Mouse (Mus musculus) G1E (cell line): ENCODE results near the gene Dcst2. TPM values are rescaled to one million over a fixed set of nuclear protein-coding genes. Genes with fewer than 3 reads are reported as not detected.

ENCODE experiments used
- ATAC-seq: 2 replicates; pipeline ENCODE4 v1.8.0; 2016; ENCODE audit warnings: mild to moderate bottlenecking; ENCODE audit not compliant: insufficient number of reproducible peaks, poor library complexity, low FRiP score, severe bottlenecking; ENCODE audit errors: extremely low read depth
- DNase-seq: peaks from one replicate; pipeline ENCODE4 v3.0.0; 2012; ENCODE audit warnings: low spot score
- H3K27me3 ChIP-seq: 2 replicates; pipeline ENCODE4 v1.6.1; 2012; ENCODE audit warnings: mild to moderate bottlenecking, low read length, inconsistent platforms; ENCODE audit not compliant: insufficient read depth
- H3K36me3 ChIP-seq: replicated peaks from 2 replicates; pipeline ENCODE3; 2012; ENCODE audit warnings: mild to moderate bottlenecking, inconsistent platforms
- H3K4me1 ChIP-seq: 2 replicates; pipeline ENCODE4 v1.6.1; 2012; ENCODE audit warnings: low read depth, low read length, inconsistent platforms, mixed read lengths; ENCODE audit not compliant: insufficient read depth
- H3K4me3 ChIP-seq: 2 replicates; pipeline ENCODE4 v1.5.1; 2012; ENCODE audit warnings: low read depth, mild to moderate bottlenecking, inconsistent platforms, low read length, moderate library complexity, mixed read lengths
- H3K9me3 ChIP-seq: replicated peaks from 2 replicates; pipeline ENCODE4 v1.6.1; 2012; ENCODE audit warnings: inconsistent platforms
- CTCF ChIP-seq: IDR thresholded peaks from 2 replicates; pipeline ENCODE4 v1.5.1; 2012; ENCODE audit warnings: low read depth, low read length, inconsistent platforms, mixed read lengths
- GATA1 ChIP-seq: IDR thresholded peaks from 2 replicates; pipeline ENCODE4 v1.6.1; 2012; ENCODE audit warnings: borderline replicate concordance, low read length, inconsistent platforms, mixed read lengths
- GATA2 ChIP-seq: IDR thresholded peaks from 2 replicates; pipeline ENCODE4 v1.6.1; 2012; ENCODE audit warnings: low read depth, low read length, inconsistent platforms, borderline replicate concordance
- POLR2AphosphoS5 ChIP-seq: IDR thresholded peaks from 2 replicates; pipeline ENCODE4 v1.6.1; 2012; ENCODE audit warnings: low read depth, low read length, inconsistent platforms; ENCODE audit not compliant: insufficient replicate concordance
- TAL1 ChIP-seq: conservative IDR thresholded peaks from 2 replicates; pipeline ENCODE4 v1.6.1; 2012; ENCODE audit warnings: low read depth, low read length, inconsistent platforms, mixed read lengths
- polyA plus RNA-seq: library from polyadenylated mRNA; stranded (reverse); fragments of >175 nt; gene quantifications from 2 replicates; pipeline ENCODE4 v1.2.3, GENCODE M21; 2012
- total RNA-seq, 2 experiments: library from RNA; stranded (forward) in 1 of 2; stranded (reverse) in 1 of 2; fragments of 200-1000 nt in 1 of 2; fragments of >200 nt in 1 of 2; fragmentation: Nextera tagmentation in 1 of 2; gene quantifications; 2 replicates each; pipeline ENCODE4 v1.2.3; 2014 to 2017

Gene Dcst2
- total and polyA plus RNA-seq, 3 experiments = not detected

DNA sequence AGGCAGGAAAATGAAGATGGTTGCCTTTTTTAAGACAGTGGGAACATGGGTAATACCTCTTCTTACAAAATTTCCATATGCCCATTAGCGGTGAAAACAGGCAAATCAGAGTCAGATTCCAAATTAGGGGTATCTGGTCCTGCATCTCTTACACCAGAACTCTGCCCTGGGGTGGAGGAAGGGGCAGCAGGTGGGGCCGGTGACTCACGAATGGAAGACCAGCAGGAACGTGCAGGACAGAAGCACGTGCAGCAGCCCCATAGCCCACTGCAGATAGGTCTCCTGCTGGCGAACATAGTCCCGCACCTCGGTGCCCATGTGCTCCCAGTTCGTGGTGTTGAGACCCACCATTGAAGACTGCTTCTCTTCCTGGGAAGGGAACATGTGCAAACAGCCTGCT, 5.7 kb upstream of the Dcst2 start:
- no peak for DNase-seq
- H3K36me3 ChIP-seq = no peaks in the 10 kb centered on the region
- H3K4me3 ChIP-seq = no peak overlapping the region
- peaks cover 68% of the 10 kb centered on the region for H3K27me3 ChIP-seq
- H3K4me1 ChIP-seq = peaks cover 14% of the 10 kb centered on the region
- TF ChIP-seq CTCF (no peak), GATA1 (no peak), POLR2AphosphoS5 (no peak), GATA2 (no peak), TAL1 (no peak)
- no peak for ATAC-seq
- H3K9me3 ChIP-seq = no peaks in the 10 kb centered on the region

DNA sequence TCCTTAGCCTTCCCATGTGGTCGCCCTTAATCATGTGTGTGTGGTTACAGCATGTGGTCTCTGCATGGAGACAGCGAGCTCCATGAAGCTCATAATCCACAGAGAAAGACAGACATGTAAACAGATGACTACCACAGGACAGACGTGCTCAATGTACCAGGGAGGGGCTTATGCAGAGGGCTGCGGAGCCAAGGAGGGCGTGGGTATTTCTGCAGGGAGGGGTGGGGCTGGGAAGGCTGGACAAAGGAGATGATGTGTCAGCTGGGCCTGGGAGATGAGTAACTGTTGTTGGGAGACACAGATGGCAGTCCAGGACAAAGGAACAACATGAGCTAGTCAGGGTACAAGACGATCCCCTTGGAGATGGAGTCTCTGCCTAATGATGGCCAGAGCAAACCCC, 2.1 kb upstream of the Dcst2 start:
- no peak for TF ChIP-seq GATA1
- no peak for TF ChIP-seq TAL1
- no peak for TF ChIP-seq POLR2AphosphoS5
- TF ChIP-seq CTCF = no peak
- no peak for TF ChIP-seq GATA2
- Histone ChIP-seq H3K9me3 (no peaks in the 10 kb centered on the region), H3K36me3 (no peaks in the 10 kb centered on the region), H3K4me1 (peaks cover 8% of the 10 kb centered on the region), H3K4me3 (no peak overlapping the region), H3K27me3 (peaks cover 56% of the 10 kb centered on the region)
- no peak for ATAC-seq
- no peak for DNase-seq

DNA sequence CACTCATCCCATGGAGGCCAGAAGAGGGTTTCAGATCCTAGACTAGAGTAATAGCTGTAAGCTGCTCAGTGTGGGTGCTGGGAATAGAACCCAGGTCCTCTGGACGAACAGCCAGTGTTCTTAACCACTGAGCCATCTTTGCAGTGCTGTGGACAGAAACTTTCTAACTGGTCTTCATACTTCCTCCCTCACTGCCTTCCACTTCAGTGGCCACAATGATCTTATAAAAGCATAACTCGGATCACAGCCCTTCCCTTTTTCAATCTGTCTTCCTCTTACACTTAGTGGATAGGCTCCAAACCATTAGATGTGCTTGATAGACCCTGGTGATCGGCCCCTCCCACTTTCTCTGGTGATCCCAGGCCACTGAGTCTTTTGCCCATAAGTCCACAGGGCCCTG, 1.5 kb upstream of the Dcst2 start:
- ATAC-seq (no peak), DNase-seq (no peak)
- TF ChIP-seq GATA1 = no peak
- TF ChIP-seq CTCF = no peak
- no peak for TF ChIP-seq TAL1
- no peak for TF ChIP-seq GATA2
- no peak for TF ChIP-seq POLR2AphosphoS5
- H3K4me1 ChIP-seq = peaks cover 8% of the 10 kb centered on the region
- H3K9me3 ChIP-seq = no peaks in the 10 kb centered on the region
- H3K4me3 ChIP-seq = no peak overlapping the region
- peaks cover 60% of the 10 kb centered on the region for H3K27me3 ChIP-seq
- no peaks in the 10 kb centered on the region for H3K36me3 ChIP-seq

DNA sequence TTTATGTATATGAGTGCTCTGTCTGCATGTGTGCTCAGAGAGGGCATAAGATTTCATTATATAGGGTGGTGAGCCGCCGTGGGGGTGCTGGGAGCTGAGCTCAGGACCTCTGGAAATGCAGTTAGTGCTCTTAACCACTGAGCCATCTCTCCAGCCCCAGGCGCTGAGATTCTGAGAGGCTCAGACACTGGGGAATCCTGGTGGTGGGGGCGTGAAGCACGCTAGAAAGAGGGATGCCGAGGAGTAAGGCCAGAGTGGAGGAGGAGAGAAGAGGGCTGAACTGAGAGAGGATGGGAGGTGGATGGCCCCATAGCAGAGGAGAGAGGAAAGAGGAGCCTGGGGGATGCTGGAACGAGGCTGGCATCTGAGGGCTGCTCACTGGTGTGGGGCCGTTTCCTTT, 2.9 kb downstream of the Dcst2 start:
- no peaks in the 10 kb centered on the region for H3K4me1 ChIP-seq
- H3K9me3 ChIP-seq = no peaks in the 10 kb centered on the region
- no peaks in the 10 kb centered on the region for H3K36me3 ChIP-seq
- H3K27me3 ChIP-seq = peaks cover 66% of the 10 kb centered on the region
- DNase-seq (no peak), ATAC-seq (no peak)
- no peak for TF ChIP-seq GATA2
- TF ChIP-seq POLR2AphosphoS5 = no peak
- TF ChIP-seq TAL1 = no peak
- no peak for TF ChIP-seq CTCF
- TF ChIP-seq GATA1 = no peak
- no peak overlapping the region for H3K4me3 ChIP-seq

DNA sequence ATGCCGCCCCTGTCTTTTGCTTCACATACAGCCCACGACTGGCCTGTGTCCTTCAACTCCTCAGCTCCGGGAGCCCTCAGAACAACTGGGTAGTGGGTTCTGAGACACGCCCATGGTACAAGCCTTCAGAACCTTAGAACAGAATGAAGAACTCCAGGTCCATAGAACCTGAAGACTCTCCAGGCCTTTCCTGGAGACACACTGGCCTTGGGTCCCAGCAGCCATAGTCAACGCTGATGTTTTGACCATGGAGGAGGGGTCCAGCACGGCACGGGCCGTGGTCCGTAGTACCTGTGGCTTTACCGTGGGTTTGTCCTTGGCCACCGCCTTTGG, 3.3 kb downstream of the Dcst2 start, which contains the start of gene Dcst1:
TSS of gene Dcst1 (minus strand) at position 101 of the 333 bp plus-strand sequence.
- H3K27me3 ChIP-seq = peaks cover 62% of the 10 kb centered on the region
- no peak for DNase-seq
- no peaks in the 10 kb centered on the region for H3K9me3 ChIP-seq
- no peak within 1 kb of the TSS for H3K4me3 ChIP-seq
- no peaks in the 10 kb centered on the region for H3K4me1 ChIP-seq
- no peaks in the 10 kb centered on the region for H3K36me3 ChIP-seq
- ATAC-seq = no peak
- TF ChIP-seq CTCF (no peak), GATA1 (no peak), POLR2AphosphoS5 (no peak), GATA2 (no peak), TAL1 (no peak)

DNA sequence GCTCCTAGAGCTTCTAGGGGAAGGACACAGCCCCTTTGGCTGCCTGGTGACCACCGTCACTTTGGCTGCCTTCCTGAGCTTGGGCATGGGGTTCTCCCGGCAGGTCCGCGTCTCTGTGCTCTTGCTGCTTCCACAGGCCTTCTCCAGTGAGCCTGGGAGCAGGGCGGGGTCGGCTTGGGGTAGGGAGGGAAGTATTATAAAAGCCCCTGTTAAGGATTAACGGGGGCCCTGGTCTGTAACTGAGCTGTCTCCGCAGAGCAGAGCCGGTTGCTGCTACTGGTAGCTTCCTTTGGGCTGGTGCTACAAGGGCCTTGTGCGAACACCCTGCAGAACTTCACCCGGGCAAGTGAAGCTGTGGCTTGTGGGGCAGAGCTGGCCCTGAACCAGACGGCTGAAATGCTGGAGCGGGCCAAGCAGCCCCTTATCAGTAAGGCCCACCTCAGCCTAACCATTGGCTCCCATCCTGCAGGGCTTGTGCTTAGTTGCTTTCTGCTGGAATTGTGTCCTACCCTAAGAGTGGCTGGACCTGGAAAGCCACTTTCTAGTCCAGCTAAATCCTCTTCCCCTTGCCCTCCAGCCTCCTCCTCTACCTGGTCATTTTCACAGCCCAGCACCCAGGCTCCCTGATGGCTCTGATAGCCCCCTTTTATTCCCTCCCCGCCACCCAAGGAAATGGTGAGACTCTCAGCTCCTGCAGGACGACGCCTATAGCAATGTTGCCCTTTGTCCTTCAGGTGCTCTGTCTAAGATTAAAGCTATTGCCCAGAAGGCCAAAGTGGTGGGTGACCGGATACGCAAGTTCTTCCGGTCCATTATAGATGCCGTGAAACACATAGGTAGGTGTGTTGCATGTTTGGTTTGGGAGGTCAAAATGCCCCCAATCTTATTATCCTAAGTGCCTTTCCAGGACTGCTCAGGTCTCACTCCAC, 4.0 kb downstream of the Dcst2 start:
- Histone ChIP-seq H3K36me3 (no peaks in the 10 kb centered on the region), H3K4me3 (no peak overlapping the region), H3K4me1 (peaks cover 4% of the 10 kb centered on the region; the same call in 1 of the 2 replicates), H3K9me3 (no peaks in the 10 kb centered on the region), H3K27me3 (peaks cover 56% of the 10 kb centered on the region)
- TF ChIP-seq TAL1 (no peak), GATA2 (no peak), POLR2AphosphoS5 (no peak), CTCF (no peak), GATA1 (no peak)
- ATAC-seq = no peak
- no peak for DNase-seq
